Mouse (Mus musculus) neutrophil, adult 5-6 weeks (primary cell): ENCODE results near the gene Ly6g5b. TPM values are rescaled to one million over a fixed set of nuclear protein-coding genes. Genes with fewer than 3 reads are reported as not detected.

Experiments
- ATAC-seq: fragments of 151-379, 151-347 bp; 2 replicates; pipeline ENCODE4 v1.8.0; 2017; ENCODE audit warnings: mild to moderate bottlenecking, moderate TSS enrichment; ENCODE audit not compliant: insufficient number of reproducible peaks, poor library complexity, low FRiP score, severe bottlenecking; ENCODE audit errors: extremely low read depth
- total RNA-seq: library from RNA; stranded (forward); fragments of 200-1000 nt; gene quantifications from 2 replicates; pipeline ENCODE4 v1.2.3, GENCODE M21; 2017

The Ly6g5b gene
- total RNA-seq, 1 experiment from 2014 or later = 0.58 TPM

GRCm38 (mm10) chr17:35121143-35121799 lies 6.0 kb upstream of the Ly6g5b start, which contains the start of gene Gpank1:
TSS of gene Gpank1 (plus strand) at chr17:35121455.
- peak; percentile 93 for ATAC-seq

GRCm38 (mm10) chr17:35120745-35121142 lies 5.5 kb upstream of the Ly6g5b start:
- no peak for ATAC-seq

GRCm38 (mm10) chr17:35111774-35112173 lies 3.5 kb downstream of the Ly6g5b start:
- no peak for ATAC-seq

- no peak for ATAC-seq
These were observed 7.1 kb downstream of the Ly6g5b start, which contains the start of gene Ly6g5c for GRCm38 (mm10) chr17:35108097-35108496. TSS of gene Ly6g5c (plus strand) at chr17:35108279.

GRCm38 (mm10) chr17:35106522-35106921 lies 8.7 kb downstream of the Ly6g5b start:
- no peak for ATAC-seq

- ATAC-seq = peak; percentile 34; the same call in 1 of the 2 replicates
These were observed 9.4 kb downstream of the Ly6g5b start for GRCm38 (mm10) chr17:35105740-35106389.

GRCm38 (mm10) chr17:35104754-35105153 lies 10.5 kb downstream of the Ly6g5b start:
- no peak for ATAC-seq

GRCm38 (mm10) chr17:35104079-35104478 lies 11.1 kb downstream of the Ly6g5b start:
- ATAC-seq = no peak

- ATAC-seq = no peak
These were observed 12.0 kb downstream of the Ly6g5b start for GRCm38 (mm10) chr17:35103221-35103690.

- no peak for ATAC-seq
These were observed 12.9 kb downstream of the Ly6g5b start for GRCm38 (mm10) chr17:35102299-35102698.

GRCm38 (mm10) chr17:35101161-35101560 lies 14.1 kb downstream of the Ly6g5b start:
- no peak for ATAC-seq

GRCm38 (mm10) chr17:35100196-35100765 lies 14.9 kb downstream of the Ly6g5b start:
- ATAC-seq = no peak

GRCm38 (mm10) chr17:35097164-35097655 lies 18.0 kb downstream of the Ly6g5b start:
- ATAC-seq = no peak

- no peak for ATAC-seq
These were observed 18.6 kb downstream of the Ly6g5b start for GRCm38 (mm10) chr17:35096597-35096996.

GRCm38 (mm10) chr17:35094475-35095365 lies 20.5 kb downstream of the Ly6g5b start:
- no peak for ATAC-seq

- ATAC-seq = no peak
These were observed 22.6 kb downstream of the Ly6g5b start for GRCm38 (mm10) chr17:35092403-35093198.

- no peak for ATAC-seq
These were observed 24.9 kb downstream of the Ly6g5b start for GRCm38 (mm10) chr17:35090166-35090932.
